Mouse (Mus musculus): ENCODE data around the gene Cdk2ap2. TPM values are rescaled to one million over a fixed set of nuclear protein-coding genes. Genes with fewer than 3 reads are reported as not detected.
"Not testable (repeated sequence)": the region's sequence is repeated elsewhere in the genome, so short reads cannot be mapped to it uniquely, and the experiment has no call there.

Cdk2ap2 gene
- total RNA-seq, 1 experiment from 2014 or later, result 22.3 TPM

DNA sequence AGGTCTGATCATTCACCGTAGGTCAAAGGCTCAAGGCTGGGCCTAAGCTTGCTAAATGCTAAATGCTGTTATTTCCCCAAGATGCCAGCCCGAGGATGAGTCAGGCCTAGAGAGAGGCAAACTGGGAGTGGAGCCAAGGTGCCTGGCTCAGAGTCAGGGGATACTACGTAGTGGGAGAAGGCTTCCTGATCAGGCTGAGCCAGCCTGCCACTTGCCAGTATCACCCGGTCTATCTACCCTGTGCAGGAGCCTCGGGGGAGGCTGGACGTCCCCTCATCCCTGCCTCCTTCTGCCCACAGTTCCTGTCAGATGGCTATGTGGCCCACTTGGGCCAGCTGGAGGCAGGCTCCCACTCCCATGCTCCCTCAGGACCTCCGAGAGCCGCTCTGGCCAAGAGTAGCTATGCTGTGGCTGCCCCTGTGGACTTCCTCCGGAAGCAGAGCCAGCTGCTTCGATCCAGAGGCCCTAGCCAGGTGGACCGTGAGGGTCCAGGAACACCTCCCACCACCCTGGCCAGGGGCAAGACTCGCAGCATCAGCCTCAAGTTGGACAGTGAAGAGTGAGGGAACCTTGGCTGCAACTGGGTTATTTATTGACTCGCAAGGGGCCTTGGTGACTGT lies 16.3 kb downstream of the Cdk2ap2 start:
- peak; percentile 92 for ATAC-seq (replicated peaks; ENCODE audit: low read depth, poor library complexity, severe bottlenecking)

DNA sequence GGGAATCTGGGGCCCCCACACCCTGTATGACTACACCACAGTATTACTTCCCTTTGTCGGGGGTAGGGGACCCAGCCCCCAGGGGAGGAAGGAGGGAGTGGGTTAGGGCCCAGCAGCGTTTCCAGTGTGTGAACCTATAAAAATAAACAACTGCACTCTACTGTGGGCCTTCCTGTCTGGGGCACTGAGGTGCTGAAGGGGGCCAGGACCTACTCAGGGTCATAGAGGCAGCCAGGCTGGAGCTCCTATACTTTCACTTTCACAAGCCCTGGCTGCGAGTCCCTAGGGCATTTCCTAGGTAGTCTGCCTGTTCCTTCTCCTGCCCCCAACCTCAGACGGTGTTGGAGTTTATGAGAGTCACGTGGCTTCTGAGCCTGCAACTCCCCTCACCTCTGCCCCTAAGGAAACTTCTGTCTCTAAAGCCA lies 16.8 kb downstream of the Cdk2ap2 start:
- peak; percentile 51 for ATAC-seq (replicated peaks; ENCODE audit: low read depth, poor library complexity, severe bottlenecking)

DNA sequence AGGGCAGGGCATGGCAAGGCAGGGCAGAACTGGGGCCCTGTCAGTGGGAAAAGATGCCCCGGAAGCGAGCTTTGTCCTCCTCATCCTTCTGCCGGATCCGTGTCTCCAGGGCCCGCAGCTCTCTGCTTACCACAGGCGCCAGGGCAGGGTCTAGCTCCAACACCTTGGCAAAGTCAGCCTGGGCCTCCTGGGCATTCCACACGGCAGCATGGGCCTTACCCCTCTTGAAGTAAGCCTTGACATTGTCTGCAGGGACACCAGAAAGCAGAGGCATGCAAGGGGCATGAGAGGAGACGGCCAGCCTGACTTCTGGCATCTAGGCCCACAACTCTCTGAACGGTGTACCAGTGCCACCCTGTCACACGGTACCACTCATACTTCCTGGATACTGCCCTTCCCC lies 17.6 kb downstream of the Cdk2ap2 start:
- no peak for ATAC-seq (replicated peaks; ENCODE audit: low read depth, poor library complexity, severe bottlenecking)

DNA sequence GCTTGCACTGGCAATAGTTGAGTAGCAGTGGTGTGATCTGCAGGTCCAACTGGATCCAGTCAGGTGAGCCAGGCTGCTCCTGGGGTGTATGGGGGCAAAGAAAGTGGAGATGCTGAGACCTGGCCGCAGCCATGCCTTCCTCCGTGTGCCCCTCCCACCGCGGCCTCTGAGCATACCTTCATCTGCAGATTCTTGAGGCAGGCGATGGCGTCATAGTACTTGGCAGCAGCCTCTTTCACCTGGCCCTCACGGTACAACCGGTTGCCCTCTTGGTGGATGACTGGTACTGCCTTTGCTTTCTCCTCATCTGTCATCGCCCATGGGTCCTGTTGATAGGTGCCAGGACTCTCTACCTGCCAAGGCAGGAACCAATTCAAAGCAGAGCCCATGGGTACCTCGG lies 18.2 kb downstream of the Cdk2ap2 start:
- no peak for ATAC-seq (replicated peaks; ENCODE audit: low read depth, poor library complexity, severe bottlenecking)

DNA sequence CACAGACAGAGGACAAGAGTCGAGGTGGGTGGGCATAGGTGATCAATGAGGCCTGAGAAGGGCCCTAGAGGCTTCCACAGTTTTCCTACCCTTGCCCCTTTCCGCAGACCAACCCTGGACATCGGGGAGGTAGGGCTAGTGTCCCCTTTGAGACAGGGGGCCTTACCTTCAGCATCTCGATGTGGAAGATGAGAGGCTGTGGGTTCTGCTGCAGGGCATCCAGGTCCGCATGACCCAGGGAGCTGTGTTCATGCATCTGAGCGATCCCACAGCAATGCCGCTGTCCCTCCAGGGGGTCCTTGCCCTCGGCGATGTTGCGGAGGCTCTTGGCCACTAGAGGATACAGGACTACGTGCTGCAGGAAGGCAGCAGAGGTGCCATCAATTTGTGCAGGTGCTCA lies 18.8 kb downstream of the Cdk2ap2 start:
- ATAC-seq (replicated peaks; ENCODE audit: low read depth, poor library complexity, severe bottlenecking), result no peak

DNA sequence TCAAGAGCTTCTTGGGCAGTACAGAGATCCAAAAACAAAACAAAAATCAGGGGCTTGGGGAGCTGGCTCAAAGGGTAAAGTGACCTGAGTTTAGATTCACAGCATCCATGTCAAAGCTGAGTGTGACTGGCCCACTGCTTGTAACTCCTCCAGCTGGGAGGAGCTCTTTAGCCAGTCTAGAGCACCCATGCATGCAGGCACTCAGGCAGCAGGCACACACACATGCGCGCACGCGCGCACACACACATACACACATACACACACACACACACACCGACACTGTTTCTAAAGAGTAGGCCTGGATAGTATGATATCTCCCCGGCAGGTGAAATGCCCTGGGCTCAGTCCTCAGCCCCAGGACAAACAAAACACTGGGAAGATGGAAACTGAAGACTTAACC lies 20.0 kb downstream of the Cdk2ap2 start:
- no peak for ATAC-seq (replicated peaks; ENCODE audit: low read depth, poor library complexity, severe bottlenecking)

DNA sequence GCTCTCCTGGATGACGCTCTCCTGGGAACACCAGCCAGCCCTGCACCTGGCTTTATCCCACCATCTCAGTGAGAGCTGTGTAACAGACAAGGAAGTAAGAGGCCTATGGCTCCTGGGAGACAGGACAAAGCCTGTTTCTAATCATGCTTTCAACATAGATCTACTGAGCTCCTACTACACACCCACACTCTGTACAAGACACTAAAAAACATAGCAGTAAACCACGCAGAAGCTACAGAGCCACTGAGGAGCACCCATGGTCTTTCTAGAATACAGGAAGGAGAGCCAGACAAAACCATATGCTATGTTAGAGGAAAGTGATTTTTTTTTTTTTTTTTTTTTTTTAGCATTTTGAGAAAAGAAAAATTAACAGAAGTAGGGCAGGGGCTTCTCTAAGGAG lies 21.4 kb downstream of the Cdk2ap2 start:
- ATAC-seq (replicated peaks; ENCODE audit: low read depth, poor library complexity, severe bottlenecking), result no peak

DNA sequence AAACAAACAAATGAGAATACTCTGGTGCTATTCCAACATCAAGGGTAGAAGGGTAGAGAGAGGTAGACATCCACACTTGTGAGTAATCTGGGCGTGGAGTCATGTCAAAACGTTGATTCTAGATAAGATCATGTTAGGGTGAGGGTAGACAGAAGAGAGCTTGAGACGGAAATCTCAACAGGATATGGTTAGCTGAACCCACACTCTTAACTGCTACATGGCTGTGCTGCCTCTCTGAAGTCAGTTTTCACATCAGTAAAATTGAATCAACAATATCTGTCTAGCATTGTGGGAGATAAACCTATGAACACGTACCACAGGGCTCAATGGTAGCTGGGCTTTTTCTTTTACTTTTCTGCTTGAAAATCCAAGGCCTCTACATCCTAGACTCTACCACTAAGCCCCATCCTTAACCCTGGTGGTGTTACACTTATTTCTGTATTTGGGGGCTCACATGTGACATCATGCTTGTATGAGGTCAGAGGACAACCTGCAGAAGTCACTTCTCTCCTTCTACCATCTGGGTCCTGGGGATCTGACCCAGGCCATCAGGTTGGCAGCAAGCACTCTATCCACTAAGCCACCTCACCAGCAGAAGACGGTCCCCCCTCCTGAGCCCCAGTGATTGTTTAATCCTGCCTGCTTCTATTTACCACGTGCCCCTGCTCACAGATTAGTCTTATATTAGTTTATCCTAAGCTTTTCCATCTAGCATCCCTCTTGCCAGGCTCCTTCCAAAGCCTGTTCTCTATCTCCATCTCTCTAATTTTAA lies 22.9 kb downstream of the Cdk2ap2 start:
- no peak for ATAC-seq (replicated peaks; ENCODE audit: low read depth, poor library complexity, severe bottlenecking)

DNA sequence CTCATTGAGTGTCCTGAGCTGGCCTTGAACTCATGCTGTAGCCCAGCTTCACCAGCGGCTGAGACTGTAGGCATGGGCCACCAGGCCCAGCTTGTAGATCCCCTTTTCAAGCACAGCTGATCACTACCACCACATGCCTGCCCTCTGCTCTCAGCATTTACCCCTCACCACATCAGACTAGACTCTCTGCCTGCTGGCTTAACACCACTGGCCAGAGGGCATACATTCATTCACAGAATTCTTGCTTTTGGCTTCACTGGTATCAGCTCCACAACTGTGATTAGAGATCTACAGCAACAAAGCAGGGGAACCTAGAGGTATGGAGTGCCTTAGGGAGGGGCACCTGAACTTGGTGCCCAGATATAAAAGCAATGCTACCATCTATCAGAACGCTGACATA lies 23.5 kb downstream of the Cdk2ap2 start:
- no peak for ATAC-seq (replicated peaks; ENCODE audit: low read depth, poor library complexity, severe bottlenecking)

DNA sequence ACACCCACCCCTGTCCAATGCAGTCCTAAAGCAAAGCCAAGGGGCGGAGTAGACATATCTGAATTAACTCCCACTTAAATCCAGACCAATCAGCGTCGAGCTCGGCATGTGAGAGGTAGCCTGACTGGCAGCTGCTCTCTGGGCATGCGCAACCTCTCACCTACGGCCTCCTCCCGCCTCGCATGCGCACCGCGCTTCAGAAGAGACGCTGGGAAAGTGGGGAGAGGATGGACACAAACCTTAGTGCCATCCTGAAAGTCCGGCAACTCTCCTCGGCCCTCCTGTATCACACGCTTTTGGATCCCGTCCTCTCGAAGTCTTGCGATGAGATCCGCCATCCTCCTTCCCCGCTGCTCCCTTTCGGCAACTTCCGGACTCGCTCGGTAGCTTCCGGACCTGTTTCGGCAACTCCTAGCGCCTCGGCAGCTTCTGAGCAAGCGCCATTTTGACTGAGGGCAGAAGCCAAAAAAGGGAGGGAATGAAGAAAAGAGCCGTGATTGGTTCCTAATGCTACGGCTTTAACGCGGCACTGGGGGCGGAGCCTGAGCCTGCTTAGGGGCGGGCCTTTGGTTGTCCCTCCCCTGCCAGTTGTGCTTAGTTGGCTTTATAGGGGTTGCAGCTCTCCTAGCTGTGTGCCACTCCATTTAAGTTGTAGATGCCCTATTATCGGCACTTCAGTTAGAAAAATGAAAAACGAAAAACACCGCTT lies 24.3 kb downstream of the Cdk2ap2 start:
- ATAC-seq (replicated peaks; ENCODE audit: low read depth, poor library complexity, severe bottlenecking), result peak; percentile 74

DNA sequence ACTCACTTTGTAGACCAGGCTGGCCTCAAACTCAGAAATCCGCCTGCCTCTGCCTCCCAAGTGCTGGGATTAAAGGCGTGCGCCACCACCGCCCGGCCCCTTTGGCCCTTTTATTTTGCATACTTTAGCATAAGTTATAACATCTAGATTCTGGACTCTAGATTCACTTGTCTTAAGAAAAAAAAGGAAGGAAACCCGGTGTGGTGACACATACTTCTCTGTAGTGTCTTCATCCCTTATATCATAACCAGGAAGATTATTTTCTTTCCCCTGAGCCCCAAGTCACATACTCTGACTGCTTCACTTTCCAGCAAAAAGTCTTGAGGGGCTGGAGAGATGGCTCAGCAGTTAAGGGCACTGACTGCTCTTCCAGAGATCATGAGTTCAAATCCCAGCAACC lies 24.9 kb downstream of the Cdk2ap2 start:
- ATAC-seq (replicated peaks; ENCODE audit: low read depth, poor library complexity, severe bottlenecking), result not testable (repeated sequence)

DNA sequence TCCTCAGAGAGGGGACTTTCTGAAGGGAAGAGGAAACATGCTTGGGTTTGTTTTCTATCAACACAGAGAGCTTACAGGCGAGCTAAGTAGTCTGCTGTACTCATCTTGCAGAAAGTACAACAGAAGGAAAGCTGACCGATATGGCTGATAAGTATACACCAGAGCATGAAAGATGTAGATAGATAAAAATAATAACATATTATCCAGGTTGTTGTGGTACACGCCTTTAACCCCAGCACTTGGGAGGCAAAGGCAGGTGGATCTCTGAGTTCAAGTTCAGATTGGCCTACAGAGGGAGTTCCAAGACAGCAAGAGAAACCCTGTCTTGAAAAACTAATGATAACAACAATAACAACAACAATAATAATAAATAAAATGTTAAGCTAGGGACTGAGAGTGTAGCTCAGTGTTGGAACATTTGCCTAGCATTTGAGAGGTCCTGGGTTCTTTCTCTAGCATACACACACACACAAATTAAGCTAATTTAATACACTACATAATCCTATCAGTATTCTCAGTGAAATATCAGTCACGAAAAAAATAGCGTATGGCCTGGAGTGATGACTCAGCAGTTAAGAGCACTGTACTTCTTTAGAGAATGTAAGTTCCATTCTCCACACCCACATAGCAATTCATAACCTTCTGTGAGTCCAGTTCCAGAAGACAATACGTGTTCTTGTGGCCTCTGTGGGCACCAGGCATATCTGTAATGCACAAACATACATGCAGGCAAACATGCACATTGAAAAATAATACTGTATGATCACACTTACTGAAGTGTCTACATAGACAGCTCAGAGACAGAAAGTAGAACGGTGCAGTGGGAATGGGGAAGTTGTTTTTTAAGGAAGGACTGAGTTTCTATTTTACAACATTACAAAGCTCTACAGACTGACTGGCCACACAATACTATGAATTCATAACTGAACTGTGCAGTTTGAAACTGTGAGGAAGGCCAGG lies 25.7 kb downstream of the Cdk2ap2 start:
- ATAC-seq (replicated peaks; ENCODE audit: low read depth, poor library complexity, severe bottlenecking), result no peak

DNA sequence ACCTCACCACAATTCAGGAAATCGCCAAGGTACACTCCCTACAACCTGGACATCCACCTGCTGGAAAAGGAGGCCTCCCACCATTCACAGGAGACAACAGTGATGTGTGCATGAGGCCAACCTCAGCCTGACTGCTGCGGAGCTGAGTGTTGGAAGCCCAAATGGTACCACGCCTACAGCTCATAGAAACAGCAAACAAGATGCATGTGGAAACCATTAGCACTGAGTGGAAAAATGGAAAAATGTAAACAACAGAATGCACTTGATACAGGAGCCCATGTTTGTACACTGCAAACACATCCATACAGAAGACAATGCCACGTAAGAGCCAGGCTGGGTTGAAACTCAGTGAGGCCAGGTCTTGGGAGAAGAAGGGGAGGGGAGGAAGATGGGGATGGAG lies 27.4 kb downstream of the Cdk2ap2 start:
- no peak for ATAC-seq (replicated peaks; ENCODE audit: low read depth, poor library complexity, severe bottlenecking)

DNA sequence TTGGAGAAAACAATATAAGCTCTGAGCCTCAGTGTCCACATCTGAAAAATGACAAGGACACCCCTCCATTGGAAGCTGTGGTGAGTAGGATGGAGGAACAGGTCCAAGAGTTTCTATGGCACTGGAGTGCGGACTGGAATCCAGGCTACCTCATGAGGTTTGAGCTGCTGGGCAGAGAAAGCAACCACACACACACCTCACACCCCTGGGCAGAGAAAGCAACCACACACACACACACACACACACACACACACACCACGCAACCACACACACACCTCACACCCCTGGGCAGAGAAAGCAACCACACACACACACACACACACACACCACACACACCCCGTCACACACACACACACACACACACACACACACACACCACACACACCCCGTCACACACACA lies 28.3 kb downstream of the Cdk2ap2 start:
- ATAC-seq (replicated peaks; ENCODE audit: low read depth, poor library complexity, severe bottlenecking), result not testable (repeated sequence)

DNA sequence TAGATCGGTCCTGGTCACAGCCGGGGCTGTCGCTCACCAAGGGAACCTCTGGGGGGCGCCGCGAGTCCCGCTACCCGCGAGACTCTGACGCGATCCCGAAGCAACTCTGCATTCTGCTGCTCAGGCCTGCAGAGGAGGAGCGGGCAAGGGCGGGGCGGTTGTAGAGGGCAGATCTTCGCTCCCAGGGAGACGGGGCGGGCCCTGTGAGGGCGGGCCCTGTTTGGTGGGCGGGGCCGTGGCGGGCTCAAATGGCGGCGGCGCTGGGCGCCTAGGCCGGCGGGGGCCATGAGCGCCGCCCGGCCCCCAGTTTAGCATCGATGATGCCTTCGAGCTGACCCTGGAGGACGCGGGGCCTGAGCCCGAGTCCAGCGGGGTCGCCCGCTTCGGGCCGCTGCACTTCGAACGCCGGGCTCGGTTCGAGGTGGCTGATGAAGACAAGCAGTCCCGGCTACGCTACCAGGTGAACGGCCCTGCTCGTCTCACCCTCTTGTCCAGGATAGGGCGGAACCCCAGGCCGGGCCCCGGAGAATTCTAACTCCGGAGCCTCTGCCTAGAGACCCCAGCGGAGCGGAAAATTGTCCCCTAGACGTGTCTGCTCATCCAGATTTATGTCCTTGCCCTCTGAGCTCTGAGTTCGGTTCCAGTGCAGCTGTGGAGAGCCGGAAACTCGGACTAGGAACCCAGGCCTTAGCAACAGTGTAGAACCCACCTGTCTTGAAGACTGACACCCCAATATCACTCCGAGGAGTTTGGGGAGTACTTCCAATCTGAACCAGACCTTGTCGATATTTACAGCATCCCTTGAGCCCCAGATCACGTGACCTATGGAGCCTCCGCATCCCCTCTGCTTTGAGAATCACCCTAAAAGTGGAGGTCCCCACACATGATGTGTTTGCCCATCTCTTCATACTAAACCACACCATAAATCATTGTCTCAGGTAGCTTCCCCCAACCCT lies 29.0 kb downstream of the Cdk2ap2 start, which contains the start of gene Aip:
TSS of gene Aip (minus strand) at position 118 of the 956 bp plus-strand sequence.
- ATAC-seq (replicated peaks; ENCODE audit: low read depth, poor library complexity, severe bottlenecking), result peak; percentile 80

DNA sequence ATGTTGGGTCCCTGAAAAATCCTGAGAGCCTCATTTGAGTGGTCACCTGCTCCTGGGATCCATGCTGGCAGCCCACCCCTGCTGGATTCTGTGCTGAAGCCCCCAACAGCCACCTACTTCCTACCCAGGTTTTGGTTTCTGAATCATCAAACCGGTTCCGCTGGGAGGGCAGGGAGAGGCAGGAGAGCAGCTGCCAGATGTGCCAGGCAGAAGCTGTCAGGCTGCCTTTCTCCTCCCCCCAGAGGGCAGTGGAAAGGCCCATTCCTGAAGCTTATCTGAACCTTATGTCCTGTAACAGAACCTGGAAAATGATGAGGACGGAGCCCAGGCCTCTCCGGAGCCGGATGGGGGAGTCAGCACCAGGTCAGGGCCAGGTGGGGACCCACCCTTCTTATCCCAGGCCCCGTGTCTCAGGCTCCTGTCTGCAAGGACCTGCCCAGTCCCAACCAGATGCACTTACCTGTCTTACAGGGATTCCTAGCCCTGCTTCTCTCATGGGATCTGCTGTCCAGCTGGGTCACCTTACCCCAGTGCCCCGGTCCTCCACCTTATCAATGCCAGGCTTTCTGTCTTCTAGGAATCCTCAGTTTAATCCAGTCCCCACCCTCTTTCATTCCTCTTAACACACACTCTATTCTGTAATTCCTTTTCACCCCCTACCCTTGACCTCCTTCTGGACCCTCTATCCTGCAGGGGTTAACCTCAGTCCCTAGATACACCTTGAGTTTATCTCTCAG lies 29.9 kb downstream of the Cdk2ap2 start:
- ATAC-seq (replicated peaks; ENCODE audit: low read depth, poor library complexity, severe bottlenecking), result no peak

DNA sequence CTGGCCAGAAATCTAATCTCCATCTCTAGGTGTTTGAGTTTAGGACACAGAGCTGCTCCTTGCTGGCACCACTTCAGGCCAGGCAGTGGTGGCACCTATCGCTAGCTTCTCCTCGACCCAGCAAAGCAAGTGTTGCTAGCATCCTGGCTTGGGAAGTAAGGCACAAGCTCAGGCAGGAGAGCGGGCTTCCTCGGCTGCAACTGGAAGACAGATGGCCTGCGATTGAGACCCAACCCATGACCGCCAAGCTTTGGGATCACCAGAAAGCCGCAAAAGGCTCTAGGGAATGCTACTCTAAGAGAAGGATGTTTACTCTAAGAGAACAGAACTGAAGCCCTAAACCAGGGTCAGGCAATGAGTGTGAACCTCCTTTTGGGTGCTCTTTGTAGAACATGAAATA lies 32.5 kb downstream of the Cdk2ap2 start:
- ATAC-seq (replicated peaks; ENCODE audit: low read depth, poor library complexity, severe bottlenecking), result no peak

DNA sequence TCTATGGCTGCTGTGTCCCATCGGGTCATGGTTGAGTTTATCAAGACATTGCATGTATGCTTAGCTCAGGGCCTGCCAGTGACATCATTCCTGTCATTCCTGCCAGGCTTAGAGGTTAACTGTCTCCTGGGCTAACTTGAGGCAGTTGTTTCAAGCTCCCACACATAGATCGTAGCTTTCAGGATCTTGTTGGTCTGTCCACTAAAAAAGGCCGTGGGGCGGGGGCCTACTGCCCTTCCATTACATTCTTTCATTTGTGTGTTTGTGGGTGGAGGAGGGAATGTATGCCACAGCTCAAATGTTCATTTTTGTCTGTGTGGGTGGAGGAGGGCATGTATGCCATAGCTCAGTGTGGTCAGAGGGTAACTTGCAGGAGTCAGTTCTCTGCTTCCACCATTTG lies 33.1 kb downstream of the Cdk2ap2 start:
- ATAC-seq (replicated peaks; ENCODE audit: low read depth, poor library complexity, severe bottlenecking), result no peak

Measured in common myeloid progenitor, adult 5-6 weeks (primary cell).